Mouse (Mus musculus) kidney, postnatal 14 days (tissue): ENCODE results near the gene Eno2.
A peak's percentile ranks its signal among the peaks of the same experiment; 100 is the strongest.

ENCODE experiments used
- DNase-seq: peaks from one replicate; pipeline ENCODE4 v3.0.0; 2022; ENCODE audit warnings: mixed read lengths

The Eno2 gene

DNA sequence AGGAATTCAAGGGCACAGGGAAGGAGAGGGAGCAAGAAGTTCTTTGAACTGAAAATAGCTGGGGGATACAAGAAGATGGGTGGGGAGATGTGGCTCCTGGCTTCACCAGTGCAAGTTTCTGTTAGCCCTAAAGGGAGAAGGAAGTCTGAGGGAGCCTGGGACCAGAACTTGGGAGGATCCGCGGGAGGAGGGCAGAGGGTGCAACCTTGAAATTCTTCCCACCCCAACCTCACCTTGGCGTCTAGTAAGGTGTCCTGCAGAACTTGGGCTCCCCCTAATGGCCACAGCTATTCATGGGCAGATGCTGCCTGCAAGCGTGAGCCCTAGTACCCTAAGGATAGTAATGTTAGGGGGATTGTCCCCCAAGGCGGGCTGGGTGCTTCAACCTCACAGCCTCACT lies 10.2 kb downstream of the Eno2 start:
- DNase-seq, result peak; percentile 92

DNA sequence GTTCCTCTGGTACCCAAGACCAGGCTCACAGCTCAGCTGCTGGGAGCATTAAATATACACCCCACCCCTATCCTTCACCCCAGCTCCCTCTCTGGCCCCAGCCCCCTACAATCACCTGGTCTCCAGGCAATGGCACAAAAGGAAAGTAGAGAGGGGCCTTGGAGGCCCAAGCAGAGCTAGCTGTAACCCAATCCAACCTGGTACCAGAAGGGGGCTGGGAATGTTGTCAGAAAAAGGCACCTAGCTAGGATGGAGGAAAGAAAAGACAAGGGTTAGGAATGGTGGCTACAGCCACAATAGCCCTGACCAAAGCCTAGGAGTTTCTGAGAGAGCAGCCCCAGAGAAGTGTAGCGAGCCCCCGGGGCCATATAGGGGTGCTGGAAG lies 10.6 kb downstream of the Eno2 start:
- DNase-seq, result no peak

DNA sequence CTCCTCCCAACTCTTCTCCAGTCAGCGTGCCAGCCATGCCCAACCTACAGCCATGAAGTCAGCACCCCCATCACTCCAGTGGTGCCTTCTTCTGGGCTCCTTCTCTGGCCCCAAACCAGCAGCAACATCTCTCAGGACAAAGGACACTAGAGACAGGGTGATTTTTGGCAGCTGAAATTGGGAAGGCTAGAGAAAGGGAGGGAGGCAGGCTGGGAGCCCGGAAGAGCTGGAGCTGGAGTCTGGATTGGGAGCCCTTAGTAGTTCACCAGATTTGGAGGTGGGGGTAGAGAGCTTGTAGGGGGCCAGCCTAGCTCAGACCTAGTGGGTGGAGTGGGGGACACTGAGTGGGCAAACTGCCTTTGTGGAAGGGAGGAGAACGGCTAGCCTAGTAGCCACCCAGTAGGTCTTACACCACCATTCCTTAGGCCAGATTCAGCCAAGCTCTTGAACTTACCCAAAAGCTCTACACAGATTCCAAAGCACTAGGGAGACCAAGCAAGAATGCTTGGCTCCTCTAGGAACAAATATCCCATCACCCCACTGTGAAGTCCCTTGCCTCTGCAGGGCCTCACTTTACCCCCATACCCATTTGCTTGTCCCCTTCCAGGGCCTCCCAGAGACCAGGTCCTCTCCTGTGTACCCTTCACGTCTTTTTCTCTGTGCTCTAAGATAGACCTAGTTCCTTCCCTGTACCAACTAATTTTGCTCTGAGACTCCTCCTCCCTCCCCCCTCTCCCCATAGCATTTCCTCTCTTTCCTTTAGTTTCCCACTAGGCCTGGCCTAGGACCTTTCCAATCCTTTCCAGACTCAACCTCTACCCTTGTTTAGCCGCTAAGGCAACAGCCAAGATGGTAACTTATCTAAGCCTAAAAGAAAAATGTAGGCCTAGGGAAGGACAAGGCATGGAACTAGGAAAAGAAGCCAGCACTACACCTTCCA lies 11.3 kb downstream of the Eno2 start:
- peak; percentile 66 for DNase-seq

DNA sequence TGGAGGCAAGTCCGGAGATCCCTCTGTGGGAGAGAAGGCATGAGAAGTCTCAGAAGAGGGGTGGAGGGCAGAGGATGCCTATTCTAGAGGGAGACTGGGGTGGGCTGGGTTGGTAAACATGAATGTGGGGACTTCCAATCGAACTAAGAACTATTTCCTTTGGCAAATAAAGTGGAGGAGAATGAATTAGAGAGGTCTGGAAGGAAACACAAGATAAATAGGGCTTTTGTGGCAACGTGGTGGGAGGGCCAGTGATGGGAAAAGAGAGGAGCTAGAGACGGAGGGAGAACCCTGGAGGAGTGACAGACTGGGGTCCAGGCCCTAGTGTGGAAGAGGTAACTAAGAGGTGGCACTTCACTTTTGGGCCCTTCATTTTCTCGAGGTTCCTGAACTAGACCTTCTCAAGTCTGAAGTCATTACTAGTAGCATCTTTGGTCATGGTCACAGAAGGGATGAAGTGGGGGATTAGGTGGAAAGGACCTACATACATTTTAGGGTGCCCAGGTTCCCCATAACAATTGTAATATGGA lies 12.1 kb downstream of the Eno2 start:
- no peak for DNase-seq

DNA sequence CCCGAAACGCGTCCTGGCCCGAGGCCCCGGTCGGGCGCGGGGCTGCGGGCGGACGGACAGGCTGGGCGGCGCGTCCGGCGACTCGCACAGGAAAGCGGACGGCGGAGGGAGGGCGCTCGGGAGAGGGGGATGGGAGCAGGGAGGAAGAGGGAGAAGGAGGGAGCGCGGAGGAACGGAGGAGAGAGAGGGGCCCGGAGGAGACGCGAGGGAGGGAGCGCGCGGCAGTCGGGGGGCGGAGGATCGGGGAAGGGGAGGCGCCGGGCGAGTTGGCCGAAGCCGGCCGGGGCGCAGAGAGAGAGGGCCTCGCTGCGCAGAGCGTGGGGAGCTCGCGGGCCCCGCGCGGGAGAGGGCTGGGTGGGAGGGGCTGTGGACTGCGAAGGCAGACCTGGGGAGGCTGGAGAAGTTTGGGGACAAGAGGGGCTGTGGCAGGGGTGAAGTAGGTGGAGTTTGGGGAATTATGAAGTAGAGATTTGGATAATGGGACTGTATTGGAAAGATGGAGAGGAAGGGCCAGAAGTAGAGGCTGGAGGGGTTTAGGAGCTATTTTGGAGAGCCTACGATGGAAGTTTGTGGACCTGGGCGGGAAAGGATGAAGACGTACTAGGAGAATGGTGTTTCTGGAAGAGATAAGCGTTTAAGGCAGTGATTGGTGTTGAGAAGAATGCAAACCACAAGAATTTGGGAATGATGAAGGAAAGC lies 12.7 kb downstream of the Eno2 start:
- DNase-seq, result peak; percentile 91

DNA sequence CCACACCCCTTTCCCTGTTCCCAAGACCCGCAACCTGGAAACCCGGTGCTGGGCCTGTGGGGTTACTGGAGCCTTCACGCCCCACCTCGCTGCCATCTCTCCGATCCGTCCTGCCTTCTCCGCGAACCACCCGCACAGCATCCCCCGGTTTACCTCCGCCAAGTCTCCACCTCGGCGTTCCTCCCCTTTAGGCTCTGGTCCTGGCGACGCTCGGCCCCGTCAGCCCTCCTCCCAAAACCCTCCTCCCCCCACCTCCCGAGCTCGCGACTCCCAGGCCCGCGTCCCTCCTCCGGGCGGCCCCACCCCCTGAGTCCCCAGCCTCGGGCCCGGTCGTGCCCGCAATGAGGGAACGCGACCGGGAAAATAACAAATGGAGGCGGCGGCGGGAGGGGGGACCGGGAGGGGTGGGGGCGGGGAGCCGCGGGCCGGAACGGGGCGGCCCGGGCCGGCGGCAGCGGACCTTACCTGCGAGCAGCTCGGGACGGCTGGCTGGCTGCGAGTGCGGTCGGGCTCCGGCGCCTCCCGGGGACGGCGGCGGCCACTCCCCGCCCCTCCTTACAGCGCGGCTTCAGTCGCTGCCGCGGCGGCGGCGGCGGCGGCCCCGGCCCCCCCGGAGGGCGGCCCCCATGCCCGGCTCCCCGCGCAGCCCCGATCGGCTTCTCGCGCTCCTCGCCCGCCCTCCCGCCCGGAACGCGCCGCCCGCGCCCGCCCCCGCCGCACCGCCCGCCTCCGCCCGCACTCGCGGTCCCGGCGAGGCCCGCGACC lies 13.5 kb downstream of the Eno2 start, which contains the start of the genes Gm45234 and Atn1:
Gm45234 (minus strand) TSS at position 191 of the 765 bp plus-strand sequence.
Atn1 (minus strand) TSS at position 694 of the 765 bp plus-strand sequence.
- peak; percentile 87 for DNase-seq

DNA sequence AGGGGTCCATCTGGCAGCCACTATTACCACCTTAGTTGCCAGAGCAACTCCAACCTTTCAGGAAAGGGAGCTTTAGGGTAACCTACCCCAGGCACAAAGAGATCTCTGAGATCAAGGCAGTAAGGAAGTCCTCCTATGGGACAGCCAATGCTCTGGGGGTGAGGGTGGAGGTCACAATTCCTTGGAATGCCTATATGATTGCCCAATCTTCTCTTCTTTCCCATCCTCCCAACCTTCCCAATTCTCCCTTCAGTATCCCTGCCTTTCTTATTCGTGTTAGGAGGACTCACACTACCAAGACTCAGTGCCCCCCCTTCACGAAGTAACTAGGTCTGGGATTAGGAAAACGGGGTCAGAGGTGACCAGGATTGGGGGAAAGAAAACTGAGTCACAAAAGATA lies 14.2 kb downstream of the Eno2 start:
- no peak for DNase-seq

DNA sequence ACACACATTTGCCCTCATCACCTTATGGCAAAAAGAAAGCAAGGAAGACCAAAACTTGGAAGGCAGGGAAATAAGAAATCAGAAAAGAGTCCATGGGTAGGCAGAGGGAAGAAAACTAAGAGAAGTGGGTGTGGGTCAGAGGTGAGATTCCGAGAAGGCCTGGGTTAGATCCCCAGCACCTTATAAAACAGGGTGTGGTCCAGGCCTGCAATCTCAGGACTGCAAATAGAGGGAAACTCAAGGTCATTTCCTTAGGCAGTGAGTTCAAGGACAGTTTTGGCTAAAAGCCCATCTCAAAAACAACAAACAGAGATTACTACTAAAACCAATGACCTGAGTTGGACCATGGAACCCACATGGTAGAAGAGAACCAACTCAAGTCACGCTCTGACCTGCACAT lies 15.6 kb downstream of the Eno2 start:
- DNase-seq, result no peak

DNA sequence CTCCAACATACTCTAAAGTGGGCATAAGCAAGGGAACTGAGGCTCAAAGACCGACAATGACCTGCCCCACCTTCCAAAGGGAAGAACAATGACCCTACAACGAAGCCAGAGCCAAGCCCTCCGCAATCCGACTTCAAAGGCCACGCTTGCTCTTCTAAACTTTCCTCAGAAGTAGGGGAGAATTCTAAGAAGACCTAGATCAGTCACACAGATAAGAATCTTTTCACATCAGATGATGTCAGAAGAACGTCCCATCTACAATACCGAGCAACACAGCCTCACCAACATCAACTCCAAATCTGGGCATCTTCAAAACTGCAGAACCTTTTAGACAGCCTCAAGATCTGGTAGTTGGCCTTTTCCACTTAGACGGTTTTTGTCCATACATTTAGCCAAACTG lies 19.1 kb downstream of the Eno2 start:
- no peak for DNase-seq

DNA sequence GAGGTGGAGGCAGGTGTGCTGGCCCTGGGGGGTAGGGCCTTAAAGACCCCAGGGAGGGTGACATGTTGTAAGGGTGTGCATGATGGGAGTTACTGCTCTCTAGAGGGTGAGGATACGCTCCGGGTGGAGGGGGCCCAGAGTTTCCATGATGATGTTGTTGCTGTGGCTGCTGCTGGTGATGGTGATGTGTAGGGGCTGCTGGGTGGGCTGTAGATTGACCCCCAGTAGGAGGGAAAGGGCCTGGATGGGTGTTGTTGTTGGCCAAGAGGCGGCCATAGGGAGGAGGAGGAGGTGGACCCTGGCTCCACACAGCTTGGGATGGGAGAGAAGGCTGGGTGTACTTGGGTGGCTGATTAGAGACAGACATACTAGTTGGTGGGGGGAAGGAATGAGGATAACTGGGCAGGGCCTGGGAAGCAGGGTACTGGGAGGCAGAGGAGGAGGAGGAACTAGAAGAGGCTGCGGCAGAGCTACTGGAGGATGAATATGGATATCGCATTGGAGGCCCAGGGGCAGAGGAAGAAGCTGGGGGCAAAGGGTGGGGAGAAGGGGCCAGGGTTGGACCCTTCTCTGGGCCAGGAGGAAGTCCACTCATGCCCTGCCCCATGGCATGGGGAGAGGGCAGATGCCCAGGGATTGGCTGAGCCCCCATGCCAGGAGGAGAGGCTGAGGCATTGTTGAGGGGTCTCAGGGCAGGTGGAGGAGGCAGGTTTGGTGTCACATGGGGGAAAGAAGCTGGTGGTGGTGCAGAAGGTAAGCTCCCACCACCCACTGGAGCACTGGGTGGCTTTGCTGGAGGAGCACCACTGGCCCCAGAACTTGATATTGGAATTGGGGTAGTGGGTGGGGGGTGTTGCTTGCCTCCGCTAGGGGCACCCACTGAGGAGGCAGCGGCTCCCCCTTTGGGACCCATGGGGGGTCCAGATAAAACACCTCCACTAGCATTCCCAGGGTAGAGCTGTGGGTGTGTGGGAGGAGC lies 22.5 kb downstream of the Eno2 start:
- no peak for DNase-seq

DNA sequence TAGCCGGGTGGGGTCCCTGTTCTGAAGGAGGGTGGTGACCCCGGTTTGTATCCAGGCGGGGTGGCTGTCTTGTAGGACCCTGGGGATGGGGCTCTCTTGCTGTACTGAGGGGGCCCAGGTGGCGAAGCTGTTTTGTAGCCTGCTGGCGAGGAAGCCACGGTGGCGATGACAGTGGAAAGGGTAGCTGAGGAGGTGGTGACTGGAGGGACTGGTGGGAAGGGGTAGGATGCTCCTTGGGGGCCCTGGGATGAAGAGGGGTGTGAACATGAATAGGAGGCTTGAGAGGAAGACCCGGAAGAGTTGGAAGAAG lies 23.2 kb downstream of the Eno2 start:
- DNase-seq, result no peak

DNA sequence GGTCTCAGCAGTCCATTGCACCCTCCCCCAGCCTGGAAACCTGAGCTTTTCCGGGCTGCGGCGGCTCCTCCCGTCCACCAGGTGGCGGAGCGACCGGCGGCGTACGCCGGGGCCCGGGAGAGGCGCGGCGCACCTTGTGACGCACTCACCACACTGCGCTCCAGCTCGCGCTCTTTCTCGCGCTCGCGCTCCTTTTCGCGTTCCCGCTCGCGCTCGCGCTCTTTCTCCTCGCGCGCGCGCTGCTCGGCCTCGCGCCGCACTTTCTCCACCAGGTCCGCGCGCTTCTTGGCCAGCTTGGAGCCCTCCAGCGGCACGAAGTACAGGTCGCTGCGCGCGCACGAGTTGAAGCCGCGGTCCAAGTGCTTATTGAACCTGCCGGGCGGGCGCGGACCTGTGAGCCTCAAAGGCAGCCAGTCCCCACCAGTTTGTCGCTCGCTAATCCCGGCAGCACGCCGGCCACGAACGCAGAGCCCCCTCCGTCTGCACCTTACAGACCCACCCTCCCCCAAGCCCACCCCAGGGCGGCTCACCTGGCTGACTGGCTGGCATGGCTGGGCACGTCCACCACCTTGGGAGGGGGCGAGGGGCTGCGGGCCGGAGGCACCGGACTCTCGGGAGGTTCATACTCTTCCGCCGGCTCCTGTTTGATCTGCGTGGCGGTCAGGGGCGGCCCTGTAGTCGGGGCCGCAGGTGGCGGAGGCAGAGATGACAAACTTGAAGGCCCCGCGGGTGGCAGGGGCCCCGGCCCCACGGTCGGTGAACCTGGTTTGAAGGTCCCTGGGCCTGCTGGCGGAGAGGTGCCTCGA lies 23.8 kb downstream of the Eno2 start:
- peak; percentile 97 for DNase-seq

DNA sequence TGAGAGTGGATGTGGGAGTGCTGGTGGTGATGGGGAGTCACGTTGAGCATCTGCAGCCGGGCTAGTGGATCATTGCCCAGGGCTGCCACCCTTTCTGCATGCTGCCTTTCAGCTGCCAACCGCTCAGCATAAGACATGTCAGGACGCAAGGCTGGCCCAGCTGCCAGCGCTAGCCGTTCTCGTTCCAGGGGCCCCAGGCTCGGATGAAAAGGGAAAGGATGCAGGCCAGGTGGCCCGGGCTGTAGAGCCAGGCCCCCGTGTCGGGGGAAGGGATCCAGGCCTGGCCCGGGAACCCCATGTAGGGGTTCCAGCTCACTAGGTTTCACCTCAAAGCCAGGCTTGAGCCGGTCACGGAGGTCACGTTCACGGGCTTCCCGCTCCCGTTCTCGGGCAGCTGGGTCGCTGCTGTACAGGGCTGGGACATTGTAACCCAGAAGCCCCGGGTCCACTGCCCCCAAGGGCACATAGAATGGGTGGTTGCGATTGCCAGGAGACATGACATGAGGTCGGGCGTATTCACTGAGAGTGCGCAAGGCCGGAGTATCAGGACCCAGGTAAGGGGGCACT lies 24.6 kb downstream of the Eno2 start:
- DNase-seq, result no peak

DNA sequence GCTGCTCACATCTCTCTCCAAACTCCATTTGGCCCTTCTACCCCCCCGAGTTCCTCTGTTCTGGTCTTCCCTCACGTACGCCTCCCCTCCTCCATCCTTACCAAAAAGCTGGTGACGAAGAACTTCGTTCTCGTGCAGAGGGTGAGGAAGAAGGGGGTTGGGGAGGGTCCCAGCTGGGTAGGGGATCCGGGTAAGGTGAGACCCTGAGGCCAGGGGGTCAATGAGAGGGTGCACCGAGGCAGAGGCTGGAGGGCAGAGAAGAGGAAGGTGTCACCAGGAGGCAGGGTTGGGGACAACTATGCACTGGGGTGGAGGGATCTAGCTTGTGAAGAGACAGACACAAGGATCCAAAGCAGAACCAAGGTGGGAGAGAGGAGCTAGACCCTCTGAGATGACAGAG lies 25.8 kb downstream of the Eno2 start:
- no peak for DNase-seq

DNA sequence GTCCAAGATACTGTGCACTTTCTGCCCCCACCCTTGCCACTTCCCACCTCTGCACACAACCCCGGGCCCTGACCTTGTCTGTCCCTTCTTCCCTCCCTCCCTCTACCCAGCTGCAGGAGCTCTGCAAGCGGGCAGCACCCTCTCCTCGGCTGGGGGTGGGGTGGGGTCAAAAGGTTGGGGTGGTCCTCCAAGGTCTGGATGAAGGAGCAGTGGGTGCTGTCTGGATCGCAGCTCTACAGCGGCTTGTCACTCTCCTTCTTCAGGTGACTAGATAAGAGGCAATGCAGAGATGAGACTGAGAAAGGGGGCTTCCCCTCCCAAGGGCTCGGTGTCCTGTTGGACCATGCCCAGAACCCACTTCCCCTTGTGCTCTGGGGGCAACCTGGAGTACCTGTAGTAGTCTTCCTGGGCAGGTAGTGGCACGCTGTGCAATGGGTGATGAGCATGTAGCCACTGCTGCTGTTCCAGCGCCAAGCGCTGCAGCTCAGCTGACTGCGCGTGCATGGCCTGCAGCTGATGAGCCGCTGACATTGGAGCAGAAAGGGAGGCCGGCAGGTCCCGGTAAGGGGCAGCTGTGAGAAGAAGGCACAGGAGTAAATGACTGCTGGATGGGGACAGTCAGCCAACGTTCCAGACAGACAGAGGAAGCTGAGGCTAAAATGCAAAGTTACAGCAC lies 26.5 kb downstream of the Eno2 start:
- peak; percentile 16 for DNase-seq

DNA sequence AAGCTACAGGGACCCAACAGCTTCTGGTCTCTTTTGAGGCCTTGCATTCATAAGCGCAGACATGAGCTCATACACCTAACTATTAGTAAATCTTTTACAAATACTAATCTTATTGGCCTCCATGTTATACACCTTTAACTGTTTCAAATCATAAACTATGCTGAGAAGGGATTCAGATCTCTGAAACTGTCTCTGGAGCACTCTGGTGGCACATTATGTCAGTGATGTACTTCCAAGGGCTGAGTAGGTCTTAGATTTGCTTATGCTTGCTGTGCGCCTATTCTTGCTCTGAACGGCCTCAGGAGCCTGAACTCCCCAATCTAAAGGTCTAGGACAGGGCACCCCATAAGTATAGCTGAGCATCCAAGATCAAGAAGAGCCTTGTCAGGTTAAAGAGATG lies 27.6 kb downstream of the Eno2 start:
- DNase-seq, result no peak

DNA sequence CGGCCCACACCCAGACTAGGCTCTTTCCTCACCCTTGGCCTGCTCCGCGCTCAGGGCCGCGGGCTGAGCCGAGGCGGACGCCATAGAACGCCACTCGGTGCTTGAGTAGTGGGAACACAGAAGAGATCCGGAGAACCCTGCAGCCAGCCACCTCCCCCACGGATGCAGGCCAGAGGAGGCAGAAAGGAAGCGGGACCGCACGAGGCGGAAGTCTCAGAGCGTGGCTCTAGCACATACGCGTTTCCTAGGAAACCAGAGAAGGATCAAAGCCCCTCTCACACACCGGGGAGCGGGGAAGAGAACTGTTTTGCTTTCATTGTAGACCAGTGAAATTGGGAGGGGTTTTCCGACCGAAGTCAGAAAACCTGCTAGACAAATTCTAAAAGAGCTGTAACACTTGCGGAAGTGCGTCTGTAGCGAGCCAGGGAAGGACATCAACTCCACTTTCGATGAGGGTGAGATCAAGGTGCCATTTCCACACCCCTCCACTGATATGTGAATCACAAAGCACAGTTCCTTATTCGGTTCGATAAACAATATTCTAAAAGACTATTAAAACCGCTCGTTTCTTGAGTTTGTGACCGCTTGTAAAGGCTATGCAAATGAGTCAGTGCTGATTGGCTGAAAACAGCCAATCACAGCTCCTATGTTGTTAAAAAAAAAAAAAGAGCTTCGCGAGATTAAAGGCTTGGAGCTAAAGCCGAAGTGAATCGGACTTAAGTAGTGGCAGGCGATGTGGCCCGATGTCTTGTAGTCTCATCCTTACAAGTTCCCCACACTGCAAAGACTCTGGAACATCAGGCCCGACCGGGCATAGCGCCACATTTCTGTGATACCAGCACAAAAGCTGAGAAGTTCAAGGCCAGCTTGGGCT lies 28.3 kb downstream of the Eno2 start, which contains the start of gene Grcc10:
Grcc10 (minus strand) TSS at position 487 of the 874 bp plus-strand sequence.
- peak; percentile 91 for DNase-seq

DNA sequence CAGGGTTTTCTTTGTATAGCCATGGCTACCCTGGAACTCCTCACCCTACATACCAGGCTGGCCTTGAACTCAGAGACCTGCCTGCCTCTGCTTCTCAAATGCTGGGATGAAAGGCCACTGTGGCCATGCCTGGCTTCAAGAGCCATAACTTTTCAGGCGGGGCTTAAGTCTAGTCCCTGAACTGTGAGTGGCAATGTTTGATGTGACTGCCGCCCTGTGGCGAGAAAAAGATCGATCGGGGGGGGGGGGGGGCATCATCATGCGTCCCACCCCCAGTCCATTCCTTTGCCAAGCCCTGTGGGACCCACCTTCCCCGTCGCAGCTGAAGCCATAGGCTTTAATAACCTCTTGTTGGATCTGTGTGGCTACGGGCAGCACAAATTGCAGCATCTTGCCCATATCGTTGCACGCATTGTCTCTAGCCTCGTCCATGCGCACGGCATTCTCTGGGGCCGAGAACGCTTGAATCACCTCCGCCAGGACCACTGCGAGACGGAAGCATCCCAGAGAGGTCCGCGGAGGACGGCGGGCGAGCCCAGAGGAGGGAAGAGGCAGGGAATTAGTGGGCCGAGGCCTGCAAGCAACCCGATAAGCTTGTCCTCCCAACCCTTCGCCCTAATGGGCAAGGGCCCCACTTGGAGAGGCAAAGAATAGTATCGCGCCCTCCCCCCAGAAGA lies 29.1 kb downstream of the Eno2 start:
- peak; percentile 63 for DNase-seq
